Mouse (Mus musculus): ENCODE measurements around the gene Phf12.

DNA sequence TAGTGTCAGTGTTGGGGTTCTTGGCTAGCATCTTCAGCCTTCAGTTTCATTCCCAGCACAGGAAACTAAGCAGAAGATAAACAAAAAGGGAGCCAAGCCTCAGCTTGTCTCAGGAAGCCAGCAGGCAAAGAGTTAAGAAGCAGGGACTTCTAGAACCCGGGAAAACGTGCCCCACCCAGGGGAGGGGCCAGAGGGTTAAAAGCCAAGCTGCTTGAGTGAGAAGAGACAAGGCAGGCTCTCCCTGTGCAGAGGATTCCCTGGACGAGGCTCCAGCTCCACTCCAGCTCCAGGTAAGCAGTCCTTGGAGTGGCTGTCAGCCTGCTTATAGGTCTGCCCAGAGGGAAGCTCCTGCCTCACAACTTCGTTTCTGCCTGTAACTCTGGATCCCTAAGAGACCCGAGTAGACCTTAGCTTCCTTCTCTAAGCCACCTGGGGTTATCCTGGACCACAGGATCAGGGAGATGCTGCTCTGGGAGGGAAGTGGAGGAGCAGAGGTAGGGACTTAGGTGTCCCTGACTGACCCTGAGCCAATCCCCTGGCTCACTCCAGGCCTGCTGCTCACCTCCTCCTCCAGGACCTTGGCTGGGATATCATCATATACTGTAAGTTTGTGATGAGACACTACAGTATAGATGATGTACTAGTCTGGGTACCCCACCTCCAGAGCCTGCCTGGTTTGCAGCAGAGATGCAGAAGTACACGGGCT lies 90.0 kb downstream of the Phf12 start:
- TF ChIP-seq GATA1 (IDR thresholded peaks at IDR 0.05; ENCODE audit: low read length) (no peak), TAL1 (IDR thresholded peaks at IDR 0.05; ENCODE audit: low read length) (no peak)

Data from erythroblast, embryonic 14.5 days (primary cell).